Mouse (Mus musculus): ENCODE results near the gene Gcm1.

Gcm1 gene

GRCm38 (mm10) chr9:78100956-78101355 lies 49.2 kb downstream of the Gcm1 start:
- no peak for DNase-seq (ENCODE audit: low read depth, low spot score)

DNA sequence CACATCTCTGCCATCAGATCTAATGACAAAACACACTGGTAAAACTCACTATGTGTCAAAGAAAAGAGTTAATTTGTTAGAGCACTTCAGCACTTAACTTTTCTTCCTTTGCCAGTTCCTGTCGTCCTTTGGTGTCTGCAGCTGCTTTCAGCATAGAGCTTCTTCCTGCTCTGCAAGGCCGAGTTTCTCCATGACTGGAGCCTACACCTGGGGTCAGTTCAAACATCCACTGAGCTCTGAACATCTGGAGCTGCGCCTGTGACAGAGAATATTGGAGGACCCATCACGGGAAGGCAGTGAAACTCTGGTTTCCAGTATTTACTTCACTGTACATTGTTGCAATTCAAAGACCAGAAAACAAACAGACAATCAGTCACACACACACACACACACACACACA lies 49.7 kb downstream of the Gcm1 start:
- DNase-seq (ENCODE audit: low read depth, low spot score) = no peak

DNA sequence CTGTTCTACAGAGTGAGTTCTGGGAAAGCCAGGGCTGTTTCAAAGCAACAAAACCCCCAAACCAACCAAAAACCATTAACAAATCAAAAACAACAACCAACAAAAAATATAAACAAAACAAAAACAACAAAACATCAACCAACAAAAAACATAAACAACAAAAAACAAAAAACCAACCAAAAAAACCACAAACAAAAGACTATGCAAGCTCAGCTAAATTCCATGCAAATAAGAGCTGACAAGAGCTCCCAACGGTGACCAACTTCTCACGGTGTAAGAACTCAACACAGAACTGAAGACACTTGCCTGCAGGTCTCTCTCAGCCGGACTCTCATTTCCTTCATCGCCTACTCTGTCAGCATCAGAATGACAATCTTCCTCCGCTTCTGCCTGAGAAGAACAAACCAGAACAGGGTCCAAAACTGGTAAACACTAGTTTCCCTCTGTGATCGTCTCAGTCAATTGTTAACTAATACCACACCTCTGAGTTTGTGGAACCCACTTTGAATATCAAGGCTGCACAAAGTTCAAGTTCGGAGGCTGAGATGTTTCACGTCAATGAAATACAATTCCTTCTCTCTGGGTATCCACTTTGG lies 52.3 kb downstream of the Gcm1 start:
- no peak for DNase-seq (ENCODE audit: low read depth, low spot score)

- no peak for DNase-seq (ENCODE audit: low read depth, low spot score)
Measured at GRCm38 (mm10) chr9:78104973-78105372, 53.2 kb downstream of the Gcm1 start.

DNA sequence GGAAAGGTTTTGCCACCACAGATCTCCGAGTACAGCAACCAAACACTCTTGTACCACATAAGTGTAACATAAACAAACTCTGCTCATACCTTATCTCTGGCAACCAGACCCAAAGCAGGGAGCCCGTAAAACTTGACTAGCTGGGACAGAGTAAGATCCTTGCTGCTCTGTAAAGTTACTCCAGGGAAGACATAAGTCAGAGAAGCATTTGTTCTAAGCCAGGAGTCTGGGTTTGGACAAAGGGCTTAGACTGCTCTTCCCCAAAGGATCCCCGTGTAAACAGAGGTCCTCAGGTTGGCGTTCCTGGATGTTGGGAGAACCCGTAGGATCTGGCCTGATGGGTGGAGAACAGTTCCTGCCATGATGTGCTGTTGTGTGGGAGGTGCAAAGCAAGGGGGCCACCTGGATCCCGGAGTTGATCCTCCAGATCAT lies 53.8 kb downstream of the Gcm1 start:
- no peak for DNase-seq (ENCODE audit: low read depth, low spot score)

GRCm38 (mm10) chr9:78106821-78107220 lies 55.1 kb downstream of the Gcm1 start:
- no peak for DNase-seq (ENCODE audit: low read depth, low spot score)

- DNase-seq (ENCODE audit: low read depth, low spot score) = no peak
Measured at GRCm38 (mm10) chr9:78107582-78107911, 55.8 kb downstream of the Gcm1 start.

DNA sequence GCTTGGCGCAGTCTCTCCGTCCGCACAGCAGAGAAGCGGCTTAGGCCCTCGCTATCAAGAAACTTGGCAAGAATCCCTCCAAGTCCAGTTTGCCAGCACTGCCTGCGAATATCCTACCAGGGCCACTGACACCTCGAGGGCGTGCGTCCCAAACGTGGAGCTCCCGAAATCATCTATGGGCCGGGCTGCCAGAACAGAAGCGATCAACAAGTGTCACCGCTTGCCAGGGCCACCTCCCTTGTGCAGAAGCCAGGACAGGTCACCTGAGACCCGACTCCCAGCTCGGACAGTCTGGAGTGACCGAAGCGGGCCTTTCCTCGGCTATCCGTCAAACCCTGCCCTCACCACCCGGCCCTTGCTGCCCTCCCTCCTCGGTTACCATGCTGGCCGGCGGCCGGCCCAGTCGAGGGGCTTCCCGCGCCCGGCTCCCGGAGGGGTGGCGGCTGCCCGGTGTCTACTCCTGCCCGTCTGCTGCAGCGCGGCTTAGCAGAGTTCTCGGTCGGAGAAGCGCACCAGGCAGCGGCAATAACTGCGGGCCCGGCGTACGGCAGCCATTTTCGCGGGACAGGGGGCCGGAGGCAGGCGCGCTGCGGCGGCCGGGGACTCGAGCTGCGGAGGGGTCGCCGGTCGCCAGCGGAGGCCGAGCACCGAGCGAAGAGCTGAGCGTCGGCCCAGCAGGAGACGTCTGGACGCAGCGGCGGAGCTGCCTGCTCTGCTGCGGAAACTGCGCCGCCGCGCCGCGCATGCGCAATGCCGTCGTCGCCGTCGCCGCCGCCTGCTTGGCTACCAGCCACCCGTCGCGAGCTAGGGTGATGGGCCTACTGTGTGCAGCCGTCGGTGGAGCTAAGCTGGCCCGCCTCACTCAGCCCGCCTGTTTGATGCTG lies 56.4 kb downstream of the Gcm1 start:
- DNase-seq (ENCODE audit: low read depth, low spot score) = peak; percentile 67

DNA sequence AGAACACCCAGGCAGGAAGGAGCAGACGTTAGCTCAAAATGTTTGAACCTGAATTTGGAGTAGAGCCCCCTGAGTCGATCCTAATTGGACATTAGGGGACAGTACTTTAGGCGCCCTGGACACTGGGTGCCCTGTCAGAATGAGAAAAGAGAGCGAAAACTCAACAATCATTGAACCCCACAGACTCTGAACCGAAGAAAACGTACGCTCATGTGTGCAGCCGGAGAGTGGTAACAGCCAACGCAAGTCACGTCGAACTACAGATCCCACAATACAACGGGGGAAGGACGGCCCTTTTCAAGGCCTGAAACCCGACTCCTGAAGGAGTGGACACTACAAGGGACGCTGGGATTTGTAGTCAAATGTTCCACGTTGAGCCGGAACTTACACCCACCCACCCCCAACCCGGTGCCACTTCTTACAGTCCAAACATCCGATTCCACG lies 57.1 kb downstream of the Gcm1 start, which contains the start of the genes Fbxo9 and Ick:
Fbxo9 (minus strand) TSS at position 270 of the 444 bp plus-strand sequence.
Ick (plus strand) TSS at position 397 of the 444 bp plus-strand sequence.
- DNase-seq (ENCODE audit: low read depth, low spot score) = peak; percentile 98

DNA sequence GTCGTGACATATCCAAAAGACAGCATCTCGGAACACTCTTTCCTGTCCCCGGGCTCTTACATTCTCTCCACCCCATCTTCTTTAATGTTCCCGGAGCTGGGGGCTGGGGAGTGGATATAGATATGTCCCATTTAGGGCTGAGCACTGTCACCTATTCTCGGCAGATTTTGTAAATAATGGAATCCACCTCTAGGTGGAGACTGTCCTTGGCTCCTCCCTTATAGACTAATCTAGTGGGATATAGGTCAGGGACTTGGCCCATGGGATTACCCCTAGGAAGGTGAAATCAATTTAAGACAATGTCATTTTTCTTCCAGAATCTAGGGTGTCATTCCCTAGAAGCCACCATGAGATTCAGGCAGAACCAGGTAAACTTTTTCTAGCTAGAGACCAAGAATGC lies 57.9 kb downstream of the Gcm1 start:
- no peak for DNase-seq (ENCODE audit: low read depth, low spot score)

GRCm38 (mm10) chr9:78111456-78111855 lies 59.7 kb downstream of the Gcm1 start:
- DNase-seq (ENCODE audit: low read depth, low spot score) = no peak

- DNase-seq (ENCODE audit: low read depth, low spot score) = peak; percentile 70
Measured at GRCm38 (mm10) chr9:78112770-78113537, 61.2 kb downstream of the Gcm1 start.

GRCm38 (mm10) chr9:78113538-78113885 lies 61.8 kb downstream of the Gcm1 start:
- DNase-seq (ENCODE audit: low read depth, low spot score) = no peak
